Mouse (Mus musculus) bone marrow, adult 2 months (tissue): ENCODE results near the gene Csrp1. TPM values are rescaled to one million over a fixed set of nuclear protein-coding genes. Genes with fewer than 3 reads are reported as not detected.

Source experiments
- H3K27ac ChIP-seq: fragments of 200-500 bp; 2 replicates; pipeline ENCODE4 v1.5.1; 2012; ENCODE audit warnings: low read depth, mild to moderate bottlenecking, control low read depth, inconsistent platforms, low read length; ENCODE audit not compliant: control insufficient read depth, poor library complexity, insufficient read depth
- H3K4me1 ChIP-seq: fragments of 200-500 bp; 2 replicates; pipeline ENCODE4 v1.6.1; 2011; ENCODE audit warnings: low read length; ENCODE audit not compliant: control insufficient read depth, insufficient read depth
- H3K4me3 ChIP-seq: fragments of 200-500 bp; replicated peaks from 2 replicates; pipeline ENCODE3; 2011; ENCODE audit warnings: mild to moderate bottlenecking, low read depth, low read length, control low read depth; ENCODE audit not compliant: control insufficient read depth
- CTCF ChIP-seq: fragments of 200-500 bp; IDR thresholded peaks from 2 replicates; pipeline ENCODE4 v1.5.1; 2011; ENCODE audit warnings: low read length, control low read depth; ENCODE audit not compliant: control insufficient read depth, insufficient read depth
- POLR2A ChIP-seq: fragments of 200-500 bp; IDR thresholded peaks from 2 replicates; pipeline ENCODE4 v1.6.1; 2011; ENCODE audit warnings: low read depth, mild to moderate bottlenecking, control low read depth, low read length, borderline replicate concordance; ENCODE audit not compliant: control insufficient read depth
- WGBS: fragments of 180-500 bp; shearing (Covaris S2); methylation state at CpG from one replicate; pipeline ENCODE4 v1.1.7; 2018; 5-methylcytosine and 5-hydroxymethylcytosine counted together
- polyA plus RNA-seq: library from polyadenylated mRNA; stranded (reverse); fragments of >200 nt; gene quantifications from 2 replicates; pipeline ENCODE4 v1.2.4, GENCODE M21; 2011; ENCODE audit warnings: low replicate concordance; ENCODE audit not compliant: missing spikeins, insufficient read depth, insufficient read length

Gene Csrp1
- polyA plus RNA-seq, 1 experiment = 109 TPM

DNA sequence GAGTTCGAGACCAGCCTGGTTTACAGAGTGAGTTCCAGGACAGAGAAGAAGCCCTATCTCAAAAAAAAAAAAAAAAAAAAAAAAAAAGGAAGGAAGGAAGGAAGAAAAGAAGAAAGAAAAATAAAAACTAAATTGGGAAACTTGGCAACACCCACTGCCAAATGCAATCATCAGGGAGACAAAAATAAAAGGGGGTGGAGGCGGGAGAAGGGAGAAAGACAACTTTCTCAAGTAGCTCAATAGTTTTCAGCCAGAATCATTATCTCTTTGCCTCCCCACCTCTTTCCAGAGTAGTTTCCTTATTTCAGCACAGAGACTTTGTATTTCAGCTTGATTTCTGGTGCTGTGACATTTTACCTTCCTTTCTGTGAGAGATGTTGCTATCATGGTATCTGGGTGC is 20.0 kb upstream of the Csrp1 start:
- Histone ChIP-seq H3K27ac (no peak overlapping the region), H3K4me3 (no peak overlapping the region), H3K4me1 (peaks cover 1% of the 10 kb centered on the region)
- no peak for TF ChIP-seq CTCF
- no peak for TF ChIP-seq POLR2A
- WGBS = 11% methylated on average over 2 of the region's 2 CpGs

DNA sequence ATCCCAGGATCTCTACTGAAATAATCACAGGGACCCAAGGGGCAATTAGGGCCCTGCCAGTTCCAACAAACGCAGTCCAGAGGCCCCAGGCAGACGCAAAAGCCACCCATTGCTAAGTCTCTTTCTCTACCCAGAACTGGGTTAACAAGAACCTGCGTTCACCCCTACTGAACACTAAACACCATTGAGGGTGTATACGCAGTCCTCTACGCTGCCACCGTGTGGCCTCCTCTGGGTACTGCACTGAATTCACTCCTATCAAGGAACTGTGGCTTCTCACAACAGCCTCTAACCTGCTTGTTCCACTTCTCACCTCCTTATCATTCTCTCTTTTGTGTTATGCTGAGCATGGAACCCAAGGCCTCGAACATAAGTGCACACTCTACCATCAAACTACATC is 19.3 kb upstream of the Csrp1 start:
- peaks cover 1% of the 10 kb centered on the region for H3K4me1 ChIP-seq
- H3K27ac ChIP-seq = no peak overlapping the region
- no peak for TF ChIP-seq POLR2A
- peak; percentile 88 for TF ChIP-seq CTCF
- WGBS = 2% methylated on average over 7 of the region's 7 CpGs
- no peak overlapping the region for H3K4me3 ChIP-seq

DNA sequence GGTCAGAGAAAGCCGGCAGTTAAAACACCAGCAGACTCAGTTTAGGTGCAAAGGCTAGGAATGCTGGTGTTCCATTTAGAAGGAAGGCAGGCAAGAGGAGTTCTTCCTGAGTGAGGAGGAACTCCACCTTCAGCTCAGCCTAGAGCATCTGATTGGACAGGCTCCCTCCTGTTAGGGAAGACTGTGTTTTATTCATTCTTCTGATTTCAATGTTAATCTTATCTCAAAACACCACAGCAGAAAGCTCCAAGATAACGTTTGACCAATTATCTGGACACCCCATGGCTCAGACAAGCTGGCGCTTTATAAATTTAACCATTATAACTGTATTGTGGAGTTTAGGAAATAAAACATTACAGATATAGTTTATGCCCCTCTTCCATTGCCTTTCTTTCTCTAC is 18.5 kb upstream of the Csrp1 start:
- H3K4me1 ChIP-seq = peaks cover 1% of the 10 kb centered on the region
- 38% methylated on average over 3 of the region's 3 CpGs for WGBS
- H3K4me3 ChIP-seq = no peak overlapping the region
- H3K27ac ChIP-seq = no peak overlapping the region
- TF ChIP-seq CTCF (no peak), POLR2A (no peak)

DNA sequence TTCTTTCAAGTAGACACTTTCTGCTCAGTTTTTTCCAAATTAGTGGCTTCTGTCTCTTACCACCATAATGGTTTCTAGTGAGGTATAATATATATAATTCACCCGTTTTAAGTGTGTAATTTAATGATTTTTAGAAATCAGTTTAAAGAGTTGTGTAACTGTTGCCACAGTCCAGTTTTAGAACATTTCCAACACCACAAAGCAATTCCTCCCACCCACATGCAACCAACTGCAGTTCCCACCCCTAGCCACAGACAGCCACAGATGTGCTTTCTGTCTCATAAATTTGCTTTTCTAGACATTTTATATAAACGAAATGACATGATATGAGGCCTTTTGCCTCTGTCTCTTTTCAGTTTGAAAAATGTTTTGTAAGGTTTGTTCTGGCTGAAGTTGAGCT is 17.1 kb upstream of the Csrp1 start:
- TF ChIP-seq CTCF = no peak
- no peak for TF ChIP-seq POLR2A
- Histone ChIP-seq H3K4me3 (no peak overlapping the region), H3K27ac (no peak overlapping the region), H3K4me1 (peaks cover 1% of the 10 kb centered on the region)
- 4% methylated on average over 2 of the region's 2 CpGs for WGBS

DNA sequence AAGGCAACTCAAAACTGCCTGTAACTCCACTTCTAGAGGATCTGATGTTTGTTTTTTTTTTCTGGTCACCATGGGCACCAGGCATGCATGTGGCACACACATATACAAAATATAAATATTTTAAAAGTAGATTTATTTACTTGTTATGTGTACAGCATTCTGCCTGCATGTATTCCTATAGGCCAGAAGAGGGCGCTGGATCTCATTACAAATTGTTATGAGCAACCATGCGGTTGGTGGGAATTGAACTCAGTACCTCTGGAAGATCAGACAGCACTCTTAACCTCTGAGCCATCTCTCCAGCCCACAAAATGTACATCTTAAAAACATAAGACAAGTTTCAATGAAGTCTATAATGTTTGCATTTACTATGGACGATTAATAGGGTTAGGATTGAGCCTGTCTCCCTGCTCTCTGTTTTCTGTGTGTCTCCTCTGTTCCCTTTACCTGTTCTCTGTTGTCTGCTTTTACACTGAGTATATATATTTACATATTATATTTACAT is 15.5 kb upstream of the Csrp1 start:
- WGBS = 79% methylated on average over 3 of the region's 3 CpGs
- TF ChIP-seq CTCF (no peak), POLR2A (no peak)
- Histone ChIP-seq H3K27ac (no peak overlapping the region), H3K4me3 (no peak overlapping the region), H3K4me1 (peaks cover 1% of the 10 kb centered on the region; the same call in 1 of the 2 replicates)

DNA sequence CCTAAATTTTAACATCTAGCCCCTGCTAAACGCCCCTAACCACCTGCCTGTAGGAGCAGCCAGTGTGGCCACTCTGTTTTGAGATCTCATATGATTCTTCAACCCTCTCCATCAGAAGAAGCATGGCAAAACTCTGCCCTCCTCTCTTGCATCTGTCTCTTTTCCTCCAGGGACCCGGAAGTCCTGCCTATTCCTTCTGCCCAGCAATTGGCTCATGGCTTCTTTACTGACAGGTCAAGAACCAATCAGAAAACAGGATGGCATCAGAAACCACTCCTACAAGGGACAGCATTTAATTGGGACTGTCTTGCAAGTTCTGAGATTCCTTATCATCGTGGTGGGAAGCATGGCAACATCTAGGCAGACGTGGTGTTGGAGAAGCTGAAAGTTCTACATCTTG is 11.5 kb upstream of the Csrp1 start:
- H3K27ac ChIP-seq = no peak overlapping the region
- H3K4me1 ChIP-seq = no peaks in the 10 kb centered on the region
- no peak for TF ChIP-seq CTCF
- H3K4me3 ChIP-seq = no peak overlapping the region
- 74% methylated on average over 4 of the region's 4 CpGs for WGBS

DNA sequence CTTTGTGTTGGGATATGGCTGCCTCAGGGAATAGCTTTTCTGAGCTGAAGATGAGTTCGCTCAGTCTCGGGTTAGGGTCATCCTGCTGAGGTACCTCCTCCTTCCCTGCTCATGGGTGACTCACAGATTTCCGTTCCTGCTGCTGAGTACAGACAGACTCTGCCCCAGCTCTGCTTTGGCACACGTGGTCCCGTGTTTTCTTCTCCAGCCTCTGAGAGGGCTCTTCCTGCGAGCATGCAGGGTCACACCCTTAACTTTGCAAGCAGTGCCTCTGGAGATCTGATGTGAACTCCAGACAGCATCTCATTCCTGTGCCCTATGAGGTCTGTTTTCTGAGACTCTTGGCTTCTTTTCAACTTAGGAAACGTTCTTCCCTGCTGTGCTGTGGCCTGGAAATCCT is 8.7 kb upstream of the Csrp1 start:
- WGBS = 4% methylated on average over 7 of the region's 7 CpGs
- no peak overlapping the region for H3K27ac ChIP-seq
- TF ChIP-seq CTCF = no peak
- no peak for TF ChIP-seq POLR2A
- peaks cover 3% of the 10 kb centered on the region; the same call in 1 of the 2 replicates for H3K4me1 ChIP-seq
- no peak overlapping the region for H3K4me3 ChIP-seq

DNA sequence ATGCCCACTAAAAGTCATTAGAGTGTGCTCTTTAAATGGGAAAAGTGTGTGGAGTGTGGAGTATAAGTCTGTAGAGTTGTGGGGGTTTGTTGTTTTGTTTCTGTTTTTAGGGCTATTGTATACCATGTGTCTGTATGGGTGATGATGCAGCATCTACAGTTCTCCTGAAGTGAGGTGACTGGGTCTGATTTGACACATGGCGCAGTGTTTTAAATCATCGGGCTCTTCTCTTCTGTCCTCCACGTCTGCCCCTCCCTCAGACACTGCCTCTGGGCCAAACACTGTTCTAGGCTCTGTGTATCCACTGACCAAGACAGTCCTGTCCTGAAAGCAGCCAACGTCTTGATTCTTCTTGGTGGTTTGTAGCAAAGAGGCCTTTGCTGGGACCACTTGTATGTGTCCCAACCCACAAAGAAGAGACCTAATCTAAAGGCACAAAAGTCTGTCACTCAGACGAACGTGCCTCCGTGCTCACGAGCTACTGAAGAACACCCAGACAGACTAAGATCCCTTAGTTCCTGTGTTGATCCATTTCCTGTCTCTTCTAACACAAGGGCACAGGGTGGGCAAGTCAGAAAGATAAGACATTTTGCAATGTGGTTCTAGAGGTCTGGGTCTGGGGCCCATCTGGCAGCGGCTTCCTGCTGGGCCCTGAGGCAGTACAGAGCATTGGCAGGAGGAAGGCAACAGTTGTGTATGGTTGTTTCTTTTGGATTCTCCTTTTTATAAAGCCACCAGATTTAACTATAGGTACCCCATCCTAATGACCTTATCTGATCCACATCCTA is 5.6 kb upstream of the Csrp1 start:
- TF ChIP-seq POLR2A = no peak
- no peak for TF ChIP-seq CTCF
- Histone ChIP-seq H3K27ac (no peak overlapping the region; the same call in 1 of the 2 replicates), H3K4me3 (no peak overlapping the region), H3K4me1 (peaks cover 3% of the 10 kb centered on the region; the same call in 1 of the 2 replicates)
- 15% methylated on average over 9 of the region's 9 CpGs for WGBS
